Mouse (Mus musculus): ENCODE results near the gene Pawr. TPM values are rescaled to one million over a fixed set of nuclear protein-coding genes. Genes with fewer than 3 reads are reported as not detected.

Pawr gene
- polyA plus RNA-seq, 1 experiment from 2014 or later: 3.8 TPM

GRCm38 (mm10) chr10:108403366-108403865 is 71.5 kb downstream of the Pawr start:
- Histone ChIP-seq H3K27me3 (no peaks in the 10 kb centered on the region), H3K27ac (replicated peaks) (no peak overlapping the region), H3K4me1 (replicated peaks) (no peaks in the 10 kb centered on the region), H3K4me2 (no peak overlapping the region), H3K9me3 (no peaks in the 10 kb centered on the region), H3K4me3 (no peak overlapping the region), H3K9ac (no peak overlapping the region), H3K36me3 (no peaks in the 10 kb centered on the region)
- over 99% methylated on average over 4 of the region's 4 CpGs for WGBS
- no peak for ATAC-seq (ENCODE audit: low FRiP score, low read depth)

DNA sequence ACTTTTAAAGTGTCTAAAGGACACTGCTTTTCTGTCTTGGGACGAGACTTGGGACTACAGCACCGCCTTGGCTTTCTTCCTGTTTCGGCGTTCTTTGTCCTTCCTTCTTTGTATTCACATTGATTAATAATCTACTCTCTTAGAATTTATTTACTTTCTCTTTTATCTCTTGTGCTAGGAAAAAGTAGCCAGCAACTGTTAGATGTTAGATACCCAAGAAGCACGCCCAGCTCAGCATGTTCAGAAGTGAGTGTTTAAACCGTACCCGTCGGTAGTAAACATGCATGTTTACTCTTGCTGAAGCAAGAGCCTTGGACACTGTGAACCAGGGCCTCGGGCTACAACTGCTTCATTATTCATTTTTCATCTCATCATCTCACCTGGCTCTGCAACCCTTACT is 72.2 kb downstream of the Pawr start:
- Histone ChIP-seq H3K27ac (replicated peaks) (no peak overlapping the region), H3K36me3 (no peaks in the 10 kb centered on the region), H3K4me1 (replicated peaks) (no peaks in the 10 kb centered on the region), H3K27me3 (no peaks in the 10 kb centered on the region), H3K9me3 (no peaks in the 10 kb centered on the region), H3K9ac (no peak overlapping the region), H3K4me3 (no peak overlapping the region), H3K4me2 (no peak overlapping the region)
- no peak for ATAC-seq (ENCODE audit: low FRiP score, low read depth)
- 70% methylated on average over 9 of the region's 9 CpGs for WGBS

DNA sequence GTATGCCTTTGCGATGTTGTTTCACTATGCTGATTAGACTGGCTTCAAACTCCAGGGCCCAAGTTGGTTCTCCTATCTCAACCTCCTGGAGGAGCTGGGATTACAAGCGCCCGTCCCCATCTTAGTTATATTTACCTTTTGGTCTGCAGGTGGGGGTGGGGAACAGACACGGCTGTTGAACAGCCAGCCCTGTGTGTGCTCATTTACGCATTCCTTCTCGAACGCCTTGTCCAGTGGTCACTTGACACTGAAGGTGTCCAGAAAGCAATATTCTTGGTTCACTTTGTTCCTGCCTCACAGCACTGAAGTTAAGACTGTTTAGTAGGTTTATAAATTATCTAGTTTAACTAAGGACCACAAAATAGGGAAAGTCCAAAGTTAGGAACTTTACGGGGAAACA is 73.2 kb downstream of the Pawr start:
- Histone ChIP-seq H3K27ac (replicated peaks) (no peak overlapping the region), H3K36me3 (no peaks in the 10 kb centered on the region), H3K4me1 (replicated peaks) (no peaks in the 10 kb centered on the region), H3K4me2 (no peak overlapping the region), H3K4me3 (no peak overlapping the region), H3K9ac (no peak overlapping the region), H3K9me3 (no peaks in the 10 kb centered on the region), H3K27me3 (no peaks in the 10 kb centered on the region)
- no peak for ATAC-seq (ENCODE audit: low FRiP score, low read depth)
- 89% methylated on average over 8 of the region's 8 CpGs for WGBS

DNA sequence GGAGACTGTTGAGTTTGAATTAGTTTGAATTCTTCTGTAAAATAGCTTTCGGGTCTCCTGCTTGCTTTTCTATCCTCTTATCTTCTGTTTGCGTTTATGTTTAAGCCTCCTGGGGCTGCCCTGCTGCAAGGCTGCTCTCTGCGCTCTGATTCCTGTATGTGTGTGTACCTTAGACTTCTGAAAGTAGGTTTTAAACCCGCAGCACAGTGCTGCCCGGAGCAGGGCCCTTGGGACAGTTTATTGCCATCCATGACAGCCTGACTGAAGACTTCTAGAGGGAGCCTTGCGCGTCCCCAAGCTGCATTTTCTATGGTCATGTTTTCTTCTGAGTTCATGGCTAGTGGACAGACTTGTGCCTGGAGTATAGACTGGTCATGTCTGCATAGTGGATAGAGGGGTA is 74.0 kb downstream of the Pawr start:
- Histone ChIP-seq H3K36me3 (no peaks in the 10 kb centered on the region), H3K27me3 (no peaks in the 10 kb centered on the region), H3K9ac (no peak overlapping the region), H3K4me2 (no peak overlapping the region), H3K27ac (replicated peaks) (no peak overlapping the region), H3K9me3 (no peaks in the 10 kb centered on the region), H3K4me3 (no peak overlapping the region), H3K4me1 (replicated peaks) (no peaks in the 10 kb centered on the region)
- ATAC-seq (ENCODE audit: low FRiP score, low read depth): no peak
- 71% methylated on average over 7 of the region's 7 CpGs for WGBS

DNA sequence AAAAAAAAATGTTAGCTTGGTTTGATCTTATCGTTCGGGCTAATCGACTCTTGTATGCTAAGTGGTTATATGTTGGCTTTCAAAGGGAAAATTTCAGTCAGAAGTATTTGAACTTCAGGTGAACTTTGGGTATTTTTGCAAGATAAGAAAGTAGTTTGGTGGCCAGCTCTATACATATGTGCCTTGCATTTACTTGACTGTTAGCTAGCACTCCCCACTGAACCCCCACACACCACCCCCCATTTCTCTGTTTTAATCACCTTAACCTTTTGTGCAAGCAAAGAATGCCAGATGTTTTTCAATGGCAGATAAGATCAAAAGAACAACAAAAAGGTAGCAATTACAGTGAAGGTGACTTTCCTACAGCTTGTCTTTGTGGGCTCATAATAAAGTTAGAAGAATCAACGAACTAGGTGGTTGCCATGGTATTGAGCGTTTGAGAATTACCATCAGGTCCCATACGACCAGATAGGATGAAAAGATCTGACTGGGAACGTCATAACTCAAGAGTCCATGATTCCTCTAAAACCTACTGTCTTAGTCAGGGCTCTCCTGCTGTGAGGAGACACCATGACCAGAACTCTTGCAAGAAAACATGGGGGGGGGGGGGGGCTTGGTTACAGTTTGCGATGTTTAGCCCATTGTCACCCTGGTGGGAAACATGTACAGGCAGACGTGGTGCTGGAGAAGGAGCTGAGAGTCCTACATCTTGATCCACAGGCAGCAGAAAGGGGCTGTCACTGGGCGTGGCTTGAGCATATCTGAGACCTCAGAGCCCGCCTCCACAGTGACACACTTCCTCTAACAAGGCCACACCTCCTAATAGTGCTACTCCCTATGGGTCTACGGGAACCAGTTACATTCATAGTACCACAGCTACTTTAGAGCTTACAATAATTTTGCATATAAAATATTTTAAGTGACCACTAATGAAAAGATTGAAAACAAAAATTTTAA is 75.2 kb downstream of the Pawr start:
- 91% methylated on average over 12 of the region's 12 CpGs for WGBS
- no peak for ATAC-seq (ENCODE audit: low FRiP score, low read depth)

DNA sequence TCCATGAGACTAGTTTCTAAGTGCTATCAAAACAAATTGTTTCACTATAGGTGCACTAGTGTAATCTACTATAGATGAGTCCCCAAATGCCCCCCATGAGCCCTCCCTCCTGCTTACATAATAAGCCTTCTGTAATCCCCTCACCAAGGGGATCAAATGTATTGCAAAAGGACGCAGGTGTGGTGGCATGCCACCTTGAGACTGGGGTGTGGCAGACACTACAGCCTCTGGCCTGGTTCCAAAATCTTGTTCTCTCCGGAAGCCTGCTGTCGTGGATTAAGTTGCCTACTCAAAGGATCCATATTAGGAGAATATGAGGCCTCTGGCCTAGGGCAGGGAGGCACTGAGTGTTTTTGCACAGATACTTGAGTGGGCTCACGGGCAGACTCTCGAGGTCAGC is 76.1 kb downstream of the Pawr start:
- WGBS: 65% methylated on average over 5 of the region's 5 CpGs
- no peak overlapping the region for H3K9ac ChIP-seq
- H3K27ac ChIP-seq (replicated peaks): no peak overlapping the region
- no peaks in the 10 kb centered on the region for H3K36me3 ChIP-seq
- H3K27me3 ChIP-seq: no peaks in the 10 kb centered on the region
- no peaks in the 10 kb centered on the region for H3K9me3 ChIP-seq
- no peak overlapping the region for H3K4me2 ChIP-seq
- H3K4me1 ChIP-seq (replicated peaks): no peaks in the 10 kb centered on the region
- no peak for ATAC-seq (ENCODE audit: low FRiP score, low read depth)
- H3K4me3 ChIP-seq: no peak overlapping the region

More for the DNA sequence above, 75.2 kb downstream of the Pawr start:
- Histone ChIP-seq H3K9ac (no peak overlapping the region), H3K4me3 (no peak overlapping the region), H3K4me2 (no peak overlapping the region), H3K27me3 (no peaks in the 10 kb centered on the region), H3K4me1 (replicated peaks) (no peaks in the 10 kb centered on the region), H3K9me3 (no peaks in the 10 kb centered on the region), H3K27ac (replicated peaks) (no peak overlapping the region), H3K36me3 (no peaks in the 10 kb centered on the region)

DNA sequence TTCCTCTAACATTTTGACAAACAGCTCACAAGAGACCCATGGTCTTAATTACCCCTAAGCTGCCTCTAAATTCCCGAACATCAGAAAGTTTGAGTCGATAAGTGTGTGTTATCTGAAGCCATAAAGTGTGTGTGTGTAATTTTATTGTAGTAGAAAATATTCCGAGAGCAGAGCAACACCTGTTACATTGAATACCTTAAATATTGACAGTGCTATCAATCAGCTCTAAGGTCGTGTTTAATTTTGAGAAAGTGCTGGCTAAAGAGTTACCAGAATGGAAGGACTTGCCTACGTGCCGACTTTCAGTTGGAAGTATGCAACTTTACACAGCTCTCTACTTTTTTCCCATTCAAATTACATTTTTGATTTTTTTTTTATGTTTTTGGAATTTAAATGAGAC is 76.5 kb downstream of the Pawr start:
- ATAC-seq (ENCODE audit: low FRiP score, low read depth): no peak
- H3K27ac ChIP-seq (replicated peaks): no peak overlapping the region
- H3K4me1 ChIP-seq (replicated peaks): no peaks in the 10 kb centered on the region
- H3K9ac ChIP-seq: no peak overlapping the region
- no peaks in the 10 kb centered on the region for H3K9me3 ChIP-seq
- H3K27me3 ChIP-seq: no peaks in the 10 kb centered on the region
- H3K36me3 ChIP-seq: no peaks in the 10 kb centered on the region
- WGBS: 86% methylated on average over 6 of the region's 6 CpGs
- no peak overlapping the region for H3K4me3 ChIP-seq
- H3K4me2 ChIP-seq: no peak overlapping the region

DNA sequence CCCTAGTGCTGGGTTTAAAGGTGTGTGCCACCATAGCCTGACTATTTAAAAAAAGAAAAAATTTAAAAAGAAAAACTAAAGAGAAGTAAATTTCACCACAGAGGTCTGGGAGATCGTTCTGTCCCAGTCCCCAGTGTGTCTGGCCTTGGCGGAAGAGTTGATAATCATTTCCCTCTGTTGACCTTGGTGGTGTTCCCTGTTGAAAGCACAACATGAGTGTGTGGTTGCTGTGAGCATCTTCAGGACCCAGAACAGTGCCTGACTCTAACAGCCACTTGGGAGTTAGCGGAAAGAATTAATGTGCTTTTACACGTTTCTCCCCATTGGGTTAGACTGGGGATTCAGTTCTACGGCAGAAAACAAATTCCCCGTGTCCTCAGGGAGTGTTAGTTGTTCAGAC is 77.1 kb downstream of the Pawr start:
- Histone ChIP-seq H3K4me1 (replicated peaks) (no peaks in the 10 kb centered on the region), H3K27ac (replicated peaks) (no peak overlapping the region), H3K4me2 (no peak overlapping the region), H3K27me3 (no peaks in the 10 kb centered on the region), H3K9me3 (no peaks in the 10 kb centered on the region), H3K36me3 (no peaks in the 10 kb centered on the region), H3K9ac (no peak overlapping the region), H3K4me3 (no peak overlapping the region)
- WGBS: 73% methylated on average over 6 of the region's 6 CpGs
- no peak for ATAC-seq (ENCODE audit: low FRiP score, low read depth)

- WGBS: 90% methylated on average over 6 of the region's 6 CpGs
Measured at GRCm38 (mm10) chr10:108409529-108409928, 77.6 kb downstream of the Pawr start.

GRCm38 (mm10) chr10:108414936-108415635 is 83.2 kb downstream of the Pawr start:
- ATAC-seq (ENCODE audit: low FRiP score, low read depth): no peak
- 90% methylated on average over 14 of the region's 14 CpGs for WGBS
- Histone ChIP-seq H3K4me2 (no peak overlapping the region), H3K27ac (replicated peaks) (no peak overlapping the region), H3K9ac (no peak overlapping the region), H3K4me3 (no peak overlapping the region), H3K36me3 (no peaks in the 10 kb centered on the region), H3K9me3 (no peaks in the 10 kb centered on the region), H3K4me1 (replicated peaks) (no peaks in the 10 kb centered on the region), H3K27me3 (no peaks in the 10 kb centered on the region)

More at GRCm38 (mm10) chr10:108409529-108409928, 77.6 kb downstream of the Pawr start:
- no peak overlapping the region for H3K9ac ChIP-seq
- no peak for ATAC-seq (ENCODE audit: low FRiP score, low read depth)
- H3K9me3 ChIP-seq: no peaks in the 10 kb centered on the region
- no peaks in the 10 kb centered on the region for H3K27me3 ChIP-seq
- no peaks in the 10 kb centered on the region for H3K36me3 ChIP-seq
- no peak overlapping the region for H3K27ac ChIP-seq (replicated peaks)
- H3K4me2 ChIP-seq: no peak overlapping the region
- no peak overlapping the region for H3K4me3 ChIP-seq
- H3K4me1 ChIP-seq (replicated peaks): no peaks in the 10 kb centered on the region

- H3K27me3 ChIP-seq: no peaks in the 10 kb centered on the region
- 92% methylated on average over 5 of the region's 5 CpGs for WGBS
- no peaks in the 10 kb centered on the region for H3K36me3 ChIP-seq
- H3K9me3 ChIP-seq: no peaks in the 10 kb centered on the region
- no peak for ATAC-seq (ENCODE audit: low FRiP score, low read depth)
- H3K27ac ChIP-seq (replicated peaks): no peak overlapping the region
- H3K4me3 ChIP-seq: no peak overlapping the region
- H3K9ac ChIP-seq: no peak overlapping the region
- H3K4me1 ChIP-seq (replicated peaks): no peaks in the 10 kb centered on the region
- no peak overlapping the region for H3K4me2 ChIP-seq
Measured at GRCm38 (mm10) chr10:108417448-108417847, 85.5 kb downstream of the Pawr start.

GRCm38 (mm10) chr10:108430553-108430952 is 98.6 kb downstream of the Pawr start:
- Histone ChIP-seq H3K4me1 (replicated peaks) (0 out of 2 replicates have a peak, but pooled peaks cover 4% of the 10 kb centered on the region), H3K9ac (no peak overlapping the region), H3K36me3 (no peaks in the 10 kb centered on the region), H3K4me2 (no peak overlapping the region), H3K27me3 (no peaks in the 10 kb centered on the region), H3K27ac (replicated peaks) (no peak overlapping the region), H3K4me3 (no peak overlapping the region), H3K9me3 (no peaks in the 10 kb centered on the region)
- WGBS: 95% methylated on average over 10 of the region's 10 CpGs
- ATAC-seq (ENCODE audit: low FRiP score, low read depth): no peak
